Mouse (Mus musculus) ES-Bruce4 (cell line): Measurements from ENCODE around the gene Nudt3.

Experiments
- CTCF ChIP-seq: IDR thresholded peaks from one replicate; pipeline ENCODE4 v1.8.1; 2011; ENCODE audit warnings: low read depth, low read length
- EP300 ChIP-seq: IDR thresholded peaks from 2 replicates; pipeline ENCODE4 v1.6.1; 2011; ENCODE audit warnings: low read depth, low read length; ENCODE audit not compliant: insufficient read depth
- POLR2A ChIP-seq: IDR thresholded peaks from one replicate; pipeline ENCODE4 v1.8.1; 2011; ENCODE audit warnings: low read length; ENCODE audit not compliant: insufficient read depth

- peak; percentile 95 for TF ChIP-seq CTCF
- TF ChIP-seq POLR2A: no peak
- no peak for TF ChIP-seq EP300
Measured at GRCm38 (mm10) chr17:27650160-27650559, 26.9 kb upstream of the Nudt3 start.
